Mouse (Mus musculus) adrenal gland, adult 18-20 months (tissue): Measurements from ENCODE around the gene Stk4. TPM values are rescaled to one million over a fixed set of nuclear protein-coding genes. Genes with fewer than 3 reads are reported as not detected.
A peak's percentile ranks its signal among the peaks of the same experiment; 100 is the strongest.

Experiments
- DNase-seq, 2 experiments: peaks; one replicate each; pipeline ENCODE4 v3.0.0; 2021 to 2022; ENCODE audit warnings: low spot score in 2 of 2
- total RNA-seq, 2 experiments: library from RNA; stranded (reverse); gene quantifications; 1 replicate in 1 of 2; 2 replicates in 1 of 2; pipeline ENCODE4 v1.2.3; 2021

Stk4 gene
- total RNA-seq, 2 experiments from 2014 or later: 24.4 to 27.2 TPM

GRCm38 (mm10) chr2:164077875-164078274 is 7.8 kb downstream of the Stk4 start:
- DNase-seq: no peak

GRCm38 (mm10) chr2:164079488-164079887 is 9.4 kb downstream of the Stk4 start:
- no peak for DNase-seq

- DNase-seq: no peak
Measured at GRCm38 (mm10) chr2:164081577-164081976, 11.5 kb downstream of the Stk4 start.

- no peak for DNase-seq
Measured at GRCm38 (mm10) chr2:164082175-164082574, 12.1 kb downstream of the Stk4 start.

GRCm38 (mm10) chr2:164083609-164084341 is 13.7 kb downstream of the Stk4 start:
- DNase-seq: no peak

- DNase-seq: no peak
Measured at GRCm38 (mm10) chr2:164084342-164084700, 14.2 kb downstream of the Stk4 start.

GRCm38 (mm10) chr2:164087416-164088017 is 17.4 kb downstream of the Stk4 start:
- DNase-seq: no peak

GRCm38 (mm10) chr2:164089508-164089907 is 19.4 kb downstream of the Stk4 start:
- no peak for DNase-seq

GRCm38 (mm10) chr2:164094152-164094551 is 24.0 kb downstream of the Stk4 start:
- no peak for DNase-seq

GRCm38 (mm10) chr2:164098603-164099250 is 28.6 kb downstream of the Stk4 start:
- no peak for DNase-seq

GRCm38 (mm10) chr2:164101936-164102335 is 31.8 kb downstream of the Stk4 start:
- no peak for DNase-seq

- DNase-seq: no peak
Measured at GRCm38 (mm10) chr2:164102366-164102765, 32.2 kb downstream of the Stk4 start.

- DNase-seq: peak; percentile 57 to 68
Measured at GRCm38 (mm10) chr2:164103501-164103900, 33.4 kb downstream of the Stk4 start.

GRCm38 (mm10) chr2:164106287-164107035 is 36.3 kb downstream of the Stk4 start:
- DNase-seq: no peak

- DNase-seq: no peak
Measured at GRCm38 (mm10) chr2:164107125-164107874, 37.2 kb downstream of the Stk4 start.

- no peak for DNase-seq
Measured at GRCm38 (mm10) chr2:164108501-164108900, 38.4 kb downstream of the Stk4 start.

GRCm38 (mm10) chr2:164111546-164111945 is 41.4 kb downstream of the Stk4 start:
- no peak for DNase-seq

- no peak for DNase-seq
Measured at GRCm38 (mm10) chr2:164114051-164114450, 43.9 kb downstream of the Stk4 start.

- DNase-seq: no peak
Measured at GRCm38 (mm10) chr2:164115531-164115930, 45.4 kb downstream of the Stk4 start.

- no peak for DNase-seq
Measured at GRCm38 (mm10) chr2:164119503-164119902, 49.4 kb downstream of the Stk4 start.
